Mouse (Mus musculus) lung, postnatal 25 days (tissue): ENCODE data around the gene Kcnk10.

Experiments
- DNase-seq: peaks from one replicate; pipeline ENCODE4 v3.0.0; 2022; ENCODE audit warnings: low spot score

Kcnk10 gene

GRCm38 (mm10) chr12:98571896-98572680 is 6.0 kb downstream of the Kcnk10 start:
- DNase-seq, result no peak

GRCm38 (mm10) chr12:98569380-98569779 is 8.7 kb downstream of the Kcnk10 start:
- no peak for DNase-seq

- DNase-seq, result no peak
Measured at GRCm38 (mm10) chr12:98567877-98568276, 10.2 kb downstream of the Kcnk10 start.

- no peak for DNase-seq
Measured at GRCm38 (mm10) chr12:98564383-98564782, 13.7 kb downstream of the Kcnk10 start.

GRCm38 (mm10) chr12:98563261-98563660 is 14.8 kb downstream of the Kcnk10 start:
- no peak for DNase-seq

- no peak for DNase-seq
Measured at GRCm38 (mm10) chr12:98562341-98562977, 15.7 kb downstream of the Kcnk10 start.

GRCm38 (mm10) chr12:98560038-98560437 is 18.1 kb downstream of the Kcnk10 start:
- DNase-seq, result no peak

GRCm38 (mm10) chr12:98557013-98557677 is 21.0 kb downstream of the Kcnk10 start:
- no peak for DNase-seq

- no peak for DNase-seq
Measured at GRCm38 (mm10) chr12:98549981-98550380, 28.1 kb downstream of the Kcnk10 start.

GRCm38 (mm10) chr12:98548141-98548540 is 30.0 kb downstream of the Kcnk10 start:
- no peak for DNase-seq

GRCm38 (mm10) chr12:98545875-98546274 is 32.2 kb downstream of the Kcnk10 start:
- no peak for DNase-seq

GRCm38 (mm10) chr12:98545251-98545560 is 32.9 kb downstream of the Kcnk10 start:
- DNase-seq, result no peak

- DNase-seq, result no peak
Measured at GRCm38 (mm10) chr12:98544545-98545250, 33.4 kb downstream of the Kcnk10 start.

GRCm38 (mm10) chr12:98536760-98537159 is 41.4 kb downstream of the Kcnk10 start:
- DNase-seq, result peak; percentile 19

GRCm38 (mm10) chr12:98536036-98536435 is 42.1 kb downstream of the Kcnk10 start:
- no peak for DNase-seq

GRCm38 (mm10) chr12:98535494-98535901 is 42.6 kb downstream of the Kcnk10 start:
- DNase-seq, result no peak

GRCm38 (mm10) chr12:98528635-98529034 is 49.5 kb downstream of the Kcnk10 start:
- DNase-seq, result no peak

- DNase-seq, result no peak
Measured at GRCm38 (mm10) chr12:98525361-98525760, 52.7 kb downstream of the Kcnk10 start.

- DNase-seq, result no peak
Measured at GRCm38 (mm10) chr12:98524331-98525311, 53.5 kb downstream of the Kcnk10 start.

- DNase-seq, result no peak
Measured at GRCm38 (mm10) chr12:98521311-98521710, 56.8 kb downstream of the Kcnk10 start.

GRCm38 (mm10) chr12:98520568-98520931 is 57.6 kb downstream of the Kcnk10 start:
- no peak for DNase-seq
